Mouse (Mus musculus) spleen, embryonic (tissue): Measurements from ENCODE around the gene Sh3bp2.

ENCODE experiments used
- CTCF ChIA-PET: fragments of 350-600 bp; sonication (Branson Sonifier 250); formaldehyde crosslinking; loops from one replicate; lab custom pipeline; 2022; lab: Charles Lee

Sh3bp2 gene

GRCm38 (mm10) chr5:34607100-34607880 lies 81.7 kb downstream of the Sh3bp2 start:
- CTCF ChIA-PET = interaction anchor here (0.7 kb wide), 1 partner anchor 1846 kb away, joined by 3 read pairs; no protein-coding TSS in a partner anchor

GRCm38 (mm10) chr5:34608226-34608625 lies 82.6 kb downstream of the Sh3bp2 start:
- CTCF ChIA-PET = interaction anchor here (0.6 kb wide), 1 partner anchor 14 kb away, joined by 20 read pairs; no protein-coding TSS in a partner anchor

- CTCF ChIA-PET = no interaction called here
These were observed 84.3 kb downstream of the Sh3bp2 start for GRCm38 (mm10) chr5:34609966-34610365.
